Mouse (Mus musculus): ENCODE results near the gene Fosb. TPM values are rescaled to one million over a fixed set of nuclear protein-coding genes. Genes with fewer than 3 reads are reported as not detected.

Gene Fosb
- polyA plus RNA-seq, 1 experiment from 2014 or later: 0.20 TPM

DNA sequence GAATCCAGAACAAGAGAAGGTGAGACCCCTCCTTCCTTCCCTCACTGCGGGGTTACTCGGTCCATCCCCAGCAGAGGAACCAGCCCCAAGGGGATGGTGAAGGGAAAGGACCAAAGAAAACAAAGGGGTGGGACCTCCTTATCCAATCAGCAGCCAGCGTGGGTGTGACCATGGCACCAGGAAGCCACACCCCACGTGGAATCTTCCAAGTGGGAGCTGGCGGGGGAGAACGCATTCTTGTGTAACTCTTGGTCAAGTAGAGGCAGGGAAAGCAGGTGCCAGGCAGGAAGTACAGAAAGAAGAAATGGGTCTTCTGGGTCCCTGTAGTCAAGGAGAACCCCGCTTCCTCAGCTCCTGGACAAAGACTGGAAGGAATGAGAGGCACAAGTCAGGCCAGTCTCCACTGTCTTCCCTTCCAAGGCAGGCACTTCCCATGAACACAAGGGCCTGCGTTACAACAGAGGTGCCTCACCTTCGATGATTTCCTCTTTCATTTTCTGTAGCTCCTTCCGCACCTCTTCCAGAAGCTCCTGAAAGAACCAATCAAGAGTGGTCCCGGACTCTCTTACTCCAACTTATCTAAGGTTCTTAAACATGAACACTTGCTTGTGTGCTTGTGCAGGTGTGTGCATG lies 52.3 kb downstream of the Fosb start:
- Histone ChIP-seq H3K4me3 (no peak overlapping the region), H3K9me3 (replicated peaks) (no peaks in the 10 kb centered on the region), H3K9ac (no peak overlapping the region), H3K27me3 (no peaks in the 10 kb centered on the region), H3K36me3 (peaks cover 72% of the 10 kb centered on the region), H3K4me2 (no peak overlapping the region), H3K4me1 (replicated peaks) (0 out of 2 replicates have a peak, but pooled peaks cover 3% of the 10 kb centered on the region), H3K27ac (no peak overlapping the region)
- ATAC-seq (replicated peaks; ENCODE audit: insufficient number of reproducible peaks, insufficient read depth, low FRiP score, low read depth): peak; percentile 76
- 40% methylated on average over 11 of the region's 11 CpGs for WGBS

GRCm38 (mm10) chr7:19256567-19256966 lies 53.3 kb downstream of the Fosb start:
- H3K9me3 ChIP-seq (replicated peaks): no peaks in the 10 kb centered on the region
- no peak overlapping the region for H3K4me2 ChIP-seq
- 79% methylated on average over 7 of the region's 7 CpGs for WGBS
- H3K4me1 ChIP-seq (replicated peaks): 0 out of 2 replicates have a peak, but pooled peaks cover 3% of the 10 kb centered on the region
- H3K27me3 ChIP-seq: no peaks in the 10 kb centered on the region
- no peak overlapping the region for H3K4me3 ChIP-seq
- no peak overlapping the region for H3K9ac ChIP-seq
- peaks cover 63% of the 10 kb centered on the region for H3K36me3 ChIP-seq
- no peak for ATAC-seq (replicated peaks; ENCODE audit: insufficient number of reproducible peaks, insufficient read depth, low FRiP score, low read depth)
- no peak overlapping the region for H3K27ac ChIP-seq

DNA sequence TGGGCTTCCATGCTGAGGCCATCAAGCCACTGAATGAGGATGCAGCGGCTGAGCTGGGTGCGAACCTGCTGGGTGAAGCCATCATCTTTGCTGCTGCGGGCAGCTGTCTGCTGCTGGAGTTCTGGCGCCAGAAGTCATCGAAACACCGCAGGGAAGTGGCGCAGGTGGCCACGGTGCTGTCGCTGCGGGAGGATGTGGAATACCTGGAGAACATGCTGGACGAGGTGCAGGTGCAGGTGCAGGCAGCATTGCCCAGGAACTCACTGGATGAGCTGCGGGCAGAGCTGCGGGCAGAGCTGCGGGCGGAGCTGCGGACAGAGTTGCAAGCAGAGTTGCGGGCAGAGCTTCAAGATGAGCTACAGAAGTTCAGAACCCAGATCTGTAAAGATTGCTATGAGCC lies 54.5 kb downstream of the Fosb start:
- 0 out of 2 replicates have a peak, but pooled peaks cover 3% of the 10 kb centered on the region for H3K4me1 ChIP-seq (replicated peaks)
- no peak overlapping the region for H3K4me2 ChIP-seq
- H3K27me3 ChIP-seq: no peaks in the 10 kb centered on the region
- no peaks in the 10 kb centered on the region for H3K9me3 ChIP-seq (replicated peaks)
- WGBS: 85% methylated on average over 17 of the region's 17 CpGs
- peaks cover 53% of the 10 kb centered on the region for H3K36me3 ChIP-seq
- H3K9ac ChIP-seq: no peak overlapping the region
- no peak for ATAC-seq (replicated peaks; ENCODE audit: insufficient number of reproducible peaks, insufficient read depth, low FRiP score, low read depth)
- no peak overlapping the region for H3K27ac ChIP-seq
- no peak overlapping the region for H3K4me3 ChIP-seq

DNA sequence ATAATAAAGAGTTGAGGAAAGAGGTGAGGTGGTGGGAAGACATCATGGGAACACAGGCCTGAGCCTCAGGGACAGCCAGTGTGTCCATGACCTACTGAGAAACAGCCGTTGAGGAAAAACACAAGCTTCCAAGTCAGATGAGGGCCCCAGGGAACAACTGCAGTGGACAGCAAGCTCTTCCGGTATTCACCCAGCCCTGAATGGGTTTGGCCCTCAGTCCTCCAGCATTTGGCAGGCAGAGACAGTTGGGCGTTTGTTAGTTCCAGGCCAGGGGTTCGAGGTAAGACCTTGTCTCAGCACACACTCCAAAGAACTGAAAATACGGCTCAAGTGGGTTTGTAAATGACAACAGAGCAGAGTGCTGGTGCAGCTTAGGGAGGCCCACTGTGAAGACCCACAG lies 56.4 kb downstream of the Fosb start:
- H3K9me3 ChIP-seq (replicated peaks): no peaks in the 10 kb centered on the region
- no peak overlapping the region for H3K4me2 ChIP-seq
- peaks cover 34% of the 10 kb centered on the region for H3K36me3 ChIP-seq
- 0 out of 2 replicates have a peak overlapping the region, but pooled peaks have one; percentile 26 for H3K27ac ChIP-seq
- ATAC-seq (replicated peaks; ENCODE audit: insufficient number of reproducible peaks, insufficient read depth, low FRiP score, low read depth): no peak
- no peak overlapping the region for H3K9ac ChIP-seq
- WGBS: 55% methylated on average over 5 of the region's 5 CpGs
- H3K27me3 ChIP-seq: no peaks in the 10 kb centered on the region
- no peak overlapping the region for H3K4me3 ChIP-seq
- 0 out of 2 replicates have a peak, but pooled peaks cover 3% of the 10 kb centered on the region for H3K4me1 ChIP-seq (replicated peaks)

Other genes with a start within 250 kb of the Fosb start
- gene Dmwd, start 233.8 kb downstream of the Fosb start, polyA plus RNA-seq (2015; fragmentation: Nextera tagmentation; extraction: Ambion mirVana): 14.2 and 20.0 TPM in 2 replicates
- 51.9 and 57.3 TPM in 2 replicates for gene Dmpk, start 226.2 kb downstream of the Fosb start, polyA plus RNA-seq (2015; fragmentation: Nextera tagmentation; extraction: Ambion mirVana)
- gene Six5, start 215.5 kb downstream of the Fosb start, polyA plus RNA-seq (2015; fragmentation: Nextera tagmentation; extraction: Ambion mirVana): 4.9 and 6.7 TPM in 2 replicates
- 0.73 and 1.0 TPM in 2 replicates for gene Gm4969, start 191.7 kb downstream of the Fosb start, polyA plus RNA-seq (2015; fragmentation: Nextera tagmentation; extraction: Ambion mirVana)
- 7.3 and 9.6 TPM in 2 replicates for gene Fbxo46, start 190.2 kb downstream of the Fosb start, polyA plus RNA-seq (2015; fragmentation: Nextera tagmentation; extraction: Ambion mirVana)
- 8.8 and 10.0 TPM in 2 replicates for gene Qpctl, start 160.8 kb downstream of the Fosb start, polyA plus RNA-seq (2015; fragmentation: Nextera tagmentation; extraction: Ambion mirVana)
- gene Snrpd2, start 160.3 kb downstream of the Fosb start, polyA plus RNA-seq (2015; fragmentation: Nextera tagmentation; extraction: Ambion mirVana): 93.2 and 96.6 TPM in 2 replicates
- gene Gipr, start 143.9 kb downstream of the Fosb start, polyA plus RNA-seq (2015; fragmentation: Nextera tagmentation; extraction: Ambion mirVana): 73.8 and 73.9 TPM in 2 replicates
- gene Eml2, start 133.6 kb downstream of the Fosb start, polyA plus RNA-seq (2015; fragmentation: Nextera tagmentation; extraction: Ambion mirVana): 18.9 and 21.0 TPM in 2 replicates
- 2.1 and 2.2 TPM in 2 replicates for gene Gpr4, start 97.5 kb downstream of the Fosb start, polyA plus RNA-seq (2015; fragmentation: Nextera tagmentation; extraction: Ambion mirVana)
- 33.8 and 37.9 TPM in 2 replicates for gene Opa3, start 81.7 kb downstream of the Fosb start, polyA plus RNA-seq (2015; fragmentation: Nextera tagmentation; extraction: Ambion mirVana)
- 81.2 and 81.6 TPM in 2 replicates for gene Vasp, start 38.2 kb downstream of the Fosb start, polyA plus RNA-seq (2015; fragmentation: Nextera tagmentation; extraction: Ambion mirVana)
- 0.11 and 0.16 TPM in 2 replicates for gene Ppm1n, start 30.0 kb downstream of the Fosb start, polyA plus RNA-seq (2015; fragmentation: Nextera tagmentation; extraction: Ambion mirVana)
- gene Rtn2, start 27.4 kb downstream of the Fosb start, polyA plus RNA-seq (2015; fragmentation: Nextera tagmentation; extraction: Ambion mirVana): 27.2 TPM in 2 replicates
- gene Ercc1, start 34.7 kb upstream of the Fosb start, polyA plus RNA-seq (2015; fragmentation: Nextera tagmentation; extraction: Ambion mirVana): 59.8 and 60.3 TPM in 2 replicates
- 13.6 and 15.5 TPM in 2 replicates for gene Cd3eap, start 49.4 kb upstream of the Fosb start, polyA plus RNA-seq (2015; fragmentation: Nextera tagmentation; extraction: Ambion mirVana)
- gene Ppp1r13l, start 49.7 kb upstream of the Fosb start, polyA plus RNA-seq (2015; fragmentation: Nextera tagmentation; extraction: Ambion mirVana): 13.5 and 14.4 TPM in 2 replicates
- gene Ercc2, start 72.0 kb upstream of the Fosb start, polyA plus RNA-seq (2015; fragmentation: Nextera tagmentation; extraction: Ambion mirVana): 8.9 and 11.3 TPM in 2 replicates
- gene Klc3, start 94.1 kb upstream of the Fosb start, polyA plus RNA-seq (2015; fragmentation: Nextera tagmentation; extraction: Ambion mirVana): 3.0 and 4.3 TPM in 2 replicates
- 1,612 and 2,052 TPM in 2 replicates for gene Ckm, start 94.7 kb upstream of the Fosb start, polyA plus RNA-seq (2015; fragmentation: Nextera tagmentation; extraction: Ambion mirVana)
- gene Mark4, start 148.8 kb upstream of the Fosb start, polyA plus RNA-seq (2015; fragmentation: Nextera tagmentation; extraction: Ambion mirVana): 7.6 and 8.5 TPM in 2 replicates
- gene Exoc3l2, start 153.3 kb upstream of the Fosb start, polyA plus RNA-seq (2015; fragmentation: Nextera tagmentation; extraction: Ambion mirVana): 0.91 and 1.1 TPM in 2 replicates
- gene Bloc1s3, start 198.3 kb upstream of the Fosb start, polyA plus RNA-seq (2015; fragmentation: Nextera tagmentation; extraction: Ambion mirVana): 1.5 and 1.7 TPM in 2 replicates
- gene Trappc6a, start 198.3 kb upstream of the Fosb start, polyA plus RNA-seq (2015; fragmentation: Nextera tagmentation; extraction: Ambion mirVana): 73.2 and 81.2 TPM in 2 replicates
- not detected in 2 replicates for gene Nkpd1, start 207.8 kb upstream of the Fosb start, polyA plus RNA-seq (2015; fragmentation: Nextera tagmentation; extraction: Ambion mirVana)

Data from heart, embryonic 15.5 days (tissue).